Mouse (Mus musculus) erythroblast, embryonic 14.5 days (primary cell): ENCODE measurements around the gene C1qtnf6.

Experiments used
- GATA1 ChIP-seq: IDR thresholded peaks from 2 replicates; pipeline ENCODE4 v1.6.1; 2012; ENCODE audit warnings: low read length, inconsistent platforms, mixed read lengths
- TAL1 ChIP-seq: IDR thresholded peaks from 3 replicates; pipeline ENCODE4 v1.6.1; 2012; ENCODE audit warnings: low read length, inconsistent platforms, mixed read lengths

DNA sequence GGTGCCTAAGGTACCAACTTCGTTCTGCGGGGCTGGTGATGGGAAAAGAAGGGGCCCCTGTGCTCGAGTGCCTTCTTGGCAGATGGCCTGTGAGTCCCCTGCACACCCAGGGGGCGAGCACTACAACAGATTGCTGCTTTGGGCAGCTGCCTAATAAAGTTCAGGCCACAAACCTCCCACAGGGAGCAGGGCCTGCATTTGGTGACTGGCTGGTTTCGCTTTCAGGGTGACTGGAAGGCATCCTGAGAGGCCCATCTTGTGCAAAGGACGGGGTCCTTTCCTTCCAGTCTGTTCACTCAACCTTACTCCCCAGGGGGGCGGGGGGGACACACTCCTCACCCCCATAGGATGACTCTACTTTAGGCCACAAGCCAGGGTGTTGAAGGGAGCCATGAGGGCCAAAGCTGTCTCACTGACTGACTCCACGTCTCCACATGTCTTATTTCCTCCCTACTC, 21.1 kb downstream of the C1qtnf6 start:
- TF ChIP-seq TAL1 (no peak), GATA1 (no peak)
